Mouse (Mus musculus): ENCODE measurements at regions not wholly inside any gene's neighbourhood (a gene's known extent, or its start where the extent isn't known, plus 50 kb on each side); places are given as distances from the start of the nearest gene placed in this dataset.

- DNase-seq (ENCODE audit: low read depth, low spot score), result peak; percentile 69
These were observed 59.3 kb downstream of the Trap1a start for GRCm38 (mm10) chrX:139392777-139393176.

GRCm38 (mm10) chrX:139416701-139417100, 63.5 kb upstream of the D330045A20Rik start:
- no peak for DNase-seq (ENCODE audit: low read depth, low spot score)

GRCm38 (mm10) chrX:139419867-139420266, 60.3 kb upstream of the D330045A20Rik start:
- no peak for DNase-seq (ENCODE audit: low read depth, low spot score)

GRCm38 (mm10) chrX:139424307-139424706, 55.9 kb upstream of the D330045A20Rik start:
- no peak for DNase-seq (ENCODE audit: low read depth, low spot score)

All from telencephalon, adult 2 months (tissue).